Mouse (Mus musculus) MEL (cell line): Measurements from ENCODE around the gene Esrrb. TPM values are rescaled to one million over a fixed set of nuclear protein-coding genes. Genes with fewer than 3 reads are reported as not detected.

ENCODE experiments used
- DNase-seq: peaks from one replicate; pipeline ENCODE4 v3.0.0; 2011; ENCODE audit warnings: low read depth, low spot score
- H3K27ac ChIP-seq: 2 replicates; pipeline ENCODE4 v1.5.1; 2012; ENCODE audit warnings: low read depth, mild to moderate bottlenecking, control low read depth, low read length, moderate library complexity; ENCODE audit not compliant: control insufficient read depth
- H3K27me3 ChIP-seq, 2 experiments: fragments of 150-350 bp in 1 of 2; sonication (generic) in 1 of 2; 2 replicates each; pipeline ENCODE4 v1.6.1; 2012; ENCODE audit warnings: low read length in 2 of 2, mild to moderate bottlenecking in 2 of 2, improper control_type of control experiment in 1 of 2, moderate library complexity in 1 of 2; ENCODE audit not compliant: insufficient read depth in 2 of 2, control insufficient read depth in 1 of 2
- H3K36me3 ChIP-seq, 2 experiments: 2 replicates each; pipeline ENCODE4 v1.6.1; 2012 to 2014; ENCODE audit warnings: low read length in 2 of 2, improper control_type of control experiment in 1 of 2, inconsistent platforms in 1 of 2, mild to moderate bottlenecking in 1 of 2; ENCODE audit not compliant: insufficient read depth in 2 of 2, control insufficient read depth in 1 of 2
- H3K4me1 ChIP-seq, 2 experiments: fragments of 150-350 bp in 1 of 2; sonication (generic) in 1 of 2; 2 replicates each; pipeline ENCODE4 v1.6.1; 2012; ENCODE audit warnings: low read length in 2 of 2, improper control_type of control experiment in 1 of 2, mild to moderate bottlenecking in 1 of 2; ENCODE audit not compliant: insufficient read depth in 2 of 2, control insufficient read depth in 1 of 2
- H3K4me3 ChIP-seq, 2 experiments: fragments of 150-350 bp in 1 of 2; sonication (generic) in 1 of 2; 2 replicates each; pipeline ENCODE4 v1.5.1; 2012; ENCODE audit warnings: low read depth in 2 of 2, low read length in 2 of 2, mild to moderate bottlenecking in 2 of 2, moderate library complexity in 2 of 2, control low read depth in 1 of 2, improper control_type of control experiment in 1 of 2; ENCODE audit not compliant: control insufficient read depth in 1 of 2, insufficient read depth in 1 of 2
- H3K79me2 ChIP-seq: 2 replicates; pipeline ENCODE4 v1.6.1; 2012; ENCODE audit warnings: mild to moderate bottlenecking, low read length, moderate library complexity; ENCODE audit not compliant: control insufficient read depth, poor library complexity, insufficient read depth
- H3K9ac ChIP-seq: 2 replicates; pipeline ENCODE4 v1.6.1; 2012; ENCODE audit warnings: low read depth, mild to moderate bottlenecking, control low read depth, low read length, moderate library complexity; ENCODE audit not compliant: control insufficient read depth, poor library complexity, severe bottlenecking
- H3K9me3 ChIP-seq: fragments of 150-350 bp; sonication (generic); replicated peaks from 2 replicates; pipeline ENCODE4 v1.6.1; 2012; ENCODE audit warnings: mild to moderate bottlenecking, low read length, improper control_type of control experiment, moderate library complexity; ENCODE audit not compliant: insufficient read depth
- BHLHE40 ChIP-seq: IDR thresholded peaks from 2 replicates; pipeline ENCODE4 v1.6.1; 2012; ENCODE audit warnings: low read depth, mild to moderate bottlenecking, inconsistent platforms, low read length, improper control_type of control experiment, borderline replicate concordance
- CHD1 ChIP-seq: IDR thresholded peaks from 2 replicates; pipeline ENCODE4 v1.6.1; 2012; ENCODE audit warnings: low read depth, mild to moderate bottlenecking, inconsistent platforms, low read length, improper control_type of control experiment
- CHD2 ChIP-seq: IDR thresholded peaks from 2 replicates; pipeline ENCODE4 v1.6.1; 2011; ENCODE audit warnings: low read length, improper control_type of control experiment
- ETS1 ChIP-seq: IDR thresholded peaks from 2 replicates; pipeline ENCODE4 v1.6.1; 2012; ENCODE audit warnings: low read depth, mild to moderate bottlenecking, inconsistent platforms, low read length, improper control_type of control experiment, moderate library complexity
- GABPA ChIP-seq: IDR thresholded peaks from 2 replicates; pipeline ENCODE4 v1.6.1; 2012; ENCODE audit warnings: low read depth, mild to moderate bottlenecking, inconsistent platforms, low read length, improper control_type of control experiment, moderate library complexity
- GATA1 ChIP-seq: IDR thresholded peaks from 2 replicates; pipeline ENCODE4 v1.6.1; 2011; ENCODE audit warnings: low read depth, low read length, improper control_type of control experiment
- JUND ChIP-seq: IDR thresholded peaks from 2 replicates; pipeline ENCODE4 v1.6.1; 2011; ENCODE audit warnings: low read depth, mild to moderate bottlenecking, improper control_type of control experiment, low read length
- MAFK ChIP-seq: IDR thresholded peaks from 2 replicates; pipeline ENCODE4 v1.6.1; 2011; ENCODE audit warnings: low read depth, mild to moderate bottlenecking, low read length, improper control_type of control experiment, borderline replicate concordance
- MEF2A ChIP-seq: IDR thresholded peaks from 2 replicates; pipeline ENCODE4 v1.6.1; 2014; ENCODE audit warnings: low read depth, mild to moderate bottlenecking, inconsistent platforms, low read length, improper control_type of control experiment; ENCODE audit not compliant: poor library complexity, insufficient replicate concordance, severe bottlenecking; ENCODE audit errors: extremely low read depth
- MYB ChIP-seq: IDR thresholded peaks from 2 replicates; pipeline ENCODE4 v1.6.1; 2011; ENCODE audit warnings: mild to moderate bottlenecking, low read depth, low read length, improper control_type of control experiment
- NELFE ChIP-seq: IDR thresholded peaks from 2 replicates; pipeline ENCODE4 v1.6.1; 2011; ENCODE audit warnings: low read depth, low read length, improper control_type of control experiment
- POLR2AphosphoS2 ChIP-seq: IDR thresholded peaks from 2 replicates; pipeline ENCODE4 v1.6.1; 2011; ENCODE audit warnings: low read length, improper control_type of control experiment
- RAD21 ChIP-seq: IDR thresholded peaks from 2 replicates; pipeline ENCODE4 v1.6.1; 2011; ENCODE audit warnings: mild to moderate bottlenecking, low read depth, low read length, improper control_type of control experiment
- TAL1 ChIP-seq: IDR thresholded peaks from 2 replicates; pipeline ENCODE4 v1.6.1; 2012; ENCODE audit warnings: mild to moderate bottlenecking, inconsistent platforms, low read length, moderate library complexity, mixed read lengths
- USF1 ChIP-seq: IDR thresholded peaks from 2 replicates; pipeline ENCODE4 v1.6.1; 2014; ENCODE audit warnings: low read depth, mild to moderate bottlenecking, inconsistent platforms, low read length, improper control_type of control experiment, moderate library complexity
- ZNF384 ChIP-seq: IDR thresholded peaks from 2 replicates; pipeline ENCODE4 v1.6.1; 2012; ENCODE audit warnings: low read depth, mild to moderate bottlenecking, inconsistent platforms, low read length, improper control_type of control experiment
- polyA plus RNA-seq, 2 experiments: library from polyadenylated mRNA; stranded (reverse) in 1 of 2; unstranded in 1 of 2; fragments of >175 nt in 1 of 2; fragments of >200 nt in 1 of 2; gene quantifications; 2 replicates each; pipeline versions ENCODE4 v1.2.1 to v1.2.4; 2012; ENCODE audit warnings: low replicate concordance in 2 of 2, low read depth in 1 of 2; ENCODE audit not compliant: insufficient read length in 2 of 2, insufficient read depth in 1 of 2, missing spikeins in 1 of 2
- total RNA-seq: library from RNA; depleted of rRNA; stranded (reverse); fragments of 300-350 nt; gene quantifications from 2 replicates; pipeline ENCODE4 v1.2.3, GENCODE M21; 2012

The Esrrb gene
- total and polyA plus RNA-seq, 3 experiments: not detected

DNA sequence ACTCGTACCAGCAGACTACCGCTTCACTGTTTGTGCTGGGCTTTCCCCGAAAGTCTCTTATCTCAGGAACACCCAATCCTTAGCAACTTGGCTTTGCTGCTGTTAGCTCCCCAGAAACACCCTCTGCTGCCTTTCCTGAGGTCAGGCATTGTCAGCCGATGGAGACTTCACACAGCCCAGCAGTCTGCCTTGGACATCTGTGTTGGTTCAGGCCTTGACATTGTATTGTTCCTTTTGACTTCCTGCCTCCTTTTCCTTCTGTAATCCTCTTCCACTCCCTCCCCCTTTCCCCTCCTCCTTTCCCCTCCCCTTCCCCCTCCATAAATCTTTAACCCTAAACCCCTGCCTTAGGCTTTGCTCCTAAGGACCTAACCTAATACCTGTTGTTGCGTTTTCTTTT lies 155.7 kb downstream of the Esrrb start:
- no peaks in the 10 kb centered on the region for H3K79me2 ChIP-seq
- no peaks in the 10 kb centered on the region for H3K27me3 ChIP-seq
- no peak for TF ChIP-seq CHD2
- no peak for TF ChIP-seq MYB
- TF ChIP-seq, all 39 proteins: peak for 0
- Histone ChIP-seq H3K9me3 (no peaks in the 10 kb centered on the region), H3K9ac (no peak overlapping the region), H3K4me1 (no peaks in the 10 kb centered on the region), H3K4me3 (no peak overlapping the region), H3K27ac (no peak overlapping the region), H3K36me3 (no peaks in the 10 kb centered on the region)
- DNase-seq: no peak

DNA sequence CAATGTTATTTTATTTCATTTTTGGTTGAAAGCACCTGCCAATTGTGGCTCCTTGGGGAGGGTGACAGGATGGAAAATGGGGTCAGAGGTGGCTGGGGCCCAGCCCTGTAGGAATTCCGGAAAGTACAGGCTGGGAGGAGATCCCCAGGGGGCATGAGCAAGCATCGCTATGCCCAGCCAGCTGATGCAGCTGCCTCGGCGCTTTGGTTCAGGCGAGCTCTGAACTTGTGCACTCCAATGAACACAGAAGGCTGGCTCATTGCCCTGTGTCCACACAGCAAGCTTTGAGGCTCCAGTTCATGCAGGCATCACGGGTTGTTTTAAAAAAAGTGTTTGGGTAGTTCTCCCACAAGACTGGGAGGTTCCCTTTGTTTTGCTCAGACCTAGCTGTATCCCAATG lies 156.8 kb downstream of the Esrrb start:
- Histone ChIP-seq H3K27me3 (no peaks in the 10 kb centered on the region), H3K27ac (no peak overlapping the region), H3K4me1 (no peaks in the 10 kb centered on the region), H3K9ac (no peak overlapping the region), H3K79me2 (no peaks in the 10 kb centered on the region), H3K9me3 (no peaks in the 10 kb centered on the region), H3K36me3 (no peaks in the 10 kb centered on the region), H3K4me3 (no peak overlapping the region)
- no peak for DNase-seq
- TF ChIP-seq BHLHE40 (no peak), GATA1 (no peak), ETS1 (no peak), POLR2AphosphoS2 (no peak), CHD1 (no peak), NELFE (no peak), ZNF384 (no peak), JUND (no peak), TAL1 (no peak), GABPA (no peak)

DNA sequence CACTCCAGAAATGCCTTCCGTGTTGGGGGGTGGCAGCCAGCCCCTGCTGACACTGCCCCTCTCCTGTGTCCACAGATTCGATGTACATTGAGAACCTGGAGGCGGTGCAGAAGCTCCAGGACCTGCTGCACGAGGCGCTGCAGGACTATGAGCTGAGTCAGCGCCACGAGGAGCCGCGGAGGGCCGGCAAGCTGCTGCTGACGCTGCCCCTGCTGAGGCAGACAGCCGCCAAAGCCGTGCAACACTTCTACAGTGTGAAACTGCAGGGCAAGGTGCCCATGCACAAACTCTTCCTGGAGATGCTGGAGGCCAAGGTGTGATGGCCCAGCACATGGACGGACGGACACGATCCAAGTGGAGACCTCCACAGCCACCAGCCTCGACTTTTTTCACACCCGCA lies 157.8 kb downstream of the Esrrb start:
- Histone ChIP-seq H3K27ac (no peak overlapping the region), H3K36me3 (no peaks in the 10 kb centered on the region)
- no peak for DNase-seq
- no peak for TF ChIP-seq TAL1
- no peak for TF ChIP-seq GABPA
- TF ChIP-seq RAD21: no peak
- TF ChIP-seq JUND: no peak
- no peak for TF ChIP-seq MAFK
- TF ChIP-seq MYB: no peak
- TF ChIP-seq USF1: no peak
- TF ChIP-seq MEF2A: no peak
- TF ChIP-seq, all 39 proteins: peak for 0
- Histone ChIP-seq H3K4me3 (no peak overlapping the region), H3K4me1 (no peaks in the 10 kb centered on the region), H3K9me3 (no peaks in the 10 kb centered on the region), H3K79me2 (no peaks in the 10 kb centered on the region), H3K9ac (no peak overlapping the region), H3K27me3 (no peaks in the 10 kb centered on the region)
